Mouse (Mus musculus) liver, postnatal 0 days (tissue): ENCODE measurements at regions not wholly inside any gene's neighbourhood (a gene's known extent, or its start where the extent isn't known, plus 50 kb on each side); places are given as distances from the start of the nearest gene placed in this dataset.

Source experiments
- ATAC-seq: fragments of 200-750 bp; cut with Nextera tagmentation; 2 replicates; pipeline ENCODE4 v1.8.0; 2017; ENCODE audit warnings: mild to moderate bottlenecking, moderate library complexity
- DNase-seq: peaks from one replicate; pipeline ENCODE4 v3.0.0-alpha.2; 2016
- H3K27ac ChIP-seq: fragments of 300-500 bp; sonication (generic); 2 replicates; pipeline ENCODE4 v1.5.1; 2014; ENCODE audit warnings: antibody characterized with exemption, moderate library complexity, mild to moderate bottlenecking, low read depth
- H3K27me3 ChIP-seq: fragments of 300-500 bp; sonication (generic); 2 replicates; pipeline ENCODE4 v1.6.1; 2014; ENCODE audit warnings: low read length, control low read depth, mixed read lengths; ENCODE audit not compliant: insufficient read depth
- H3K36me3 ChIP-seq: fragments of 300-500 bp; sonication (generic); replicated peaks from 2 replicates; pipeline ENCODE4 v1.6.1; 2014; ENCODE audit warnings: mild to moderate bottlenecking, control low read depth, low read length, moderate library complexity, mixed read lengths; ENCODE audit not compliant: insufficient read depth
- H3K4me1 ChIP-seq: fragments of 300-500 bp; sonication (generic); 2 replicates; pipeline ENCODE4 v1.6.1; 2014; ENCODE audit warnings: antibody characterized with exemption, mild to moderate bottlenecking, control low read depth; ENCODE audit not compliant: insufficient read depth
- H3K4me2 ChIP-seq: fragments of 300-500 bp; sonication (generic); 2 replicates; pipeline ENCODE4 v1.6.1; 2014; ENCODE audit warnings: low read depth, mild to moderate bottlenecking, low read length, moderate library complexity, mixed read lengths
- H3K4me3 ChIP-seq: fragments of 300-500 bp; sonication (generic); 2 replicates; pipeline ENCODE4 v1.5.1; 2014; ENCODE audit warnings: low read depth, low read length
- H3K9ac ChIP-seq: fragments of 300-500 bp; sonication (generic); replicated peaks from 2 replicates; pipeline ENCODE4 v1.6.1; 2014; ENCODE audit warnings: mild to moderate bottlenecking, moderate library complexity
- H3K9me3 ChIP-seq: fragments of 300-500 bp; sonication (generic); 2 replicates; pipeline ENCODE4 v1.6.1; 2016; ENCODE audit warnings: mild to moderate bottlenecking, control low read depth, low read length, mixed read lengths
- CTCF ChIP-seq: sonication (generic); IDR thresholded peaks from 2 replicates; pipeline ENCODE4 v1.5.1; 2016; ENCODE audit warnings: antibody characterized with exemption, low read depth
- EP300 ChIP-seq: IDR thresholded peaks from 2 replicates; pipeline ENCODE4 v1.6.1; 2016; ENCODE audit warnings: antibody characterized with exemption, low read depth, mild to moderate bottlenecking
- WGBS: fragments of 180-500 bp; shearing (Covaris S2); extraction: QIAGEN DNeasy Blood & Tissue Kit; methylation state at CpG from one replicate; pipeline ENCODE4 v1.1.7; 2014; ENCODE audit not compliant: insufficient replicate concordance; 5-methylcytosine and 5-hydroxymethylcytosine counted together

- Histone ChIP-seq H3K9me3 (0 out of 2 replicates have a peak, but pooled peaks cover 3% of the 10 kb centered on the region), H3K9ac (no peak overlapping the region), H3K36me3 (no peaks in the 10 kb centered on the region), H3K4me3 (no peak overlapping the region), H3K4me1 (no peaks in the 10 kb centered on the region), H3K4me2 (no peak overlapping the region), H3K27ac (no peak overlapping the region), H3K27me3 (no peaks in the 10 kb centered on the region)
- 75% methylated on average over 1 of the region's 1 CpGs for WGBS
- ATAC-seq (no peak), DNase-seq (no peak)
- TF ChIP-seq EP300 (no peak), CTCF (no peak)
Measured at GRCm38 (mm10) chr12:7382455-7382854, 595.0 kb upstream of the Apob start.

GRCm38 (mm10) chr12:7403800-7404199 lies 573.6 kb upstream of the Apob start:
- WGBS: 77% methylated on average over 4 of the region's 4 CpGs

GRCm38 (mm10) chr12:7411810-7412209 lies 565.6 kb upstream of the Apob start:
- no peaks in the 10 kb centered on the region; the same call in 1 of the 2 replicates for H3K9me3 ChIP-seq
- H3K4me3 ChIP-seq: no peak overlapping the region
- H3K36me3 ChIP-seq: no peaks in the 10 kb centered on the region
- no peak overlapping the region for H3K27ac ChIP-seq
- no peak overlapping the region for H3K4me2 ChIP-seq
- H3K9ac ChIP-seq: no peak overlapping the region
- no peaks in the 10 kb centered on the region for H3K4me1 ChIP-seq
- TF ChIP-seq EP300: no peak
- no peak for TF ChIP-seq CTCF
- no peak for ATAC-seq
- WGBS: 79% methylated on average over 4 of the region's 4 CpGs
- DNase-seq: no peak
- H3K27me3 ChIP-seq: no peaks in the 10 kb centered on the region

More at GRCm38 (mm10) chr12:7403800-7404199, 573.6 kb upstream of the Apob start:
- Histone ChIP-seq H3K4me3 (no peak overlapping the region), H3K9me3 (no peaks in the 10 kb centered on the region; the same call in 1 of the 2 replicates), H3K4me2 (no peak overlapping the region), H3K36me3 (no peaks in the 10 kb centered on the region), H3K9ac (no peak overlapping the region), H3K27ac (no peak overlapping the region), H3K27me3 (no peaks in the 10 kb centered on the region), H3K4me1 (no peaks in the 10 kb centered on the region)
- ATAC-seq (no peak), DNase-seq (no peak)
- TF ChIP-seq CTCF (no peak), EP300 (no peak)

- Histone ChIP-seq H3K27ac (no peak overlapping the region), H3K27me3 (no peaks in the 10 kb centered on the region), H3K9ac (no peak overlapping the region), H3K4me1 (no peaks in the 10 kb centered on the region), H3K4me3 (no peak overlapping the region), H3K36me3 (no peaks in the 10 kb centered on the region), H3K4me2 (no peak overlapping the region), H3K9me3 (no peaks in the 10 kb centered on the region)
- DNase-seq (no peak), ATAC-seq (no peak)
- WGBS: 6% methylated on average over 1 of the region's 2 CpGs
- no peak for TF ChIP-seq CTCF
Measured at GRCm38 (mm10) chr12:7420276-7420675, 557.2 kb upstream of the Apob start.

- no peaks in the 10 kb centered on the region for H3K4me1 ChIP-seq
- no peaks in the 10 kb centered on the region for H3K9me3 ChIP-seq
- no peak for ATAC-seq
- no peak overlapping the region for H3K4me2 ChIP-seq
- no peak overlapping the region for H3K27ac ChIP-seq
- no peaks in the 10 kb centered on the region for H3K36me3 ChIP-seq
- DNase-seq: no peak
- no peaks in the 10 kb centered on the region for H3K27me3 ChIP-seq
- WGBS: 34% methylated on average over 2 of the region's 2 CpGs
- no peak overlapping the region for H3K4me3 ChIP-seq
- no peak overlapping the region for H3K9ac ChIP-seq
- no peak for TF ChIP-seq EP300
- TF ChIP-seq CTCF: no peak
Measured at GRCm38 (mm10) chr12:7421826-7422540, 555.5 kb upstream of the Apob start.

- no peak for DNase-seq
- Histone ChIP-seq H3K27me3 (no peaks in the 10 kb centered on the region), H3K36me3 (no peaks in the 10 kb centered on the region), H3K4me1 (no peaks in the 10 kb centered on the region), H3K9ac (no peak overlapping the region), H3K4me3 (no peak overlapping the region), H3K27ac (no peak overlapping the region), H3K9me3 (no peaks in the 10 kb centered on the region), H3K4me2 (no peak overlapping the region)
- TF ChIP-seq EP300: no peak
- TF ChIP-seq CTCF: no peak
- WGBS: 59% methylated on average over 4 of the region's 4 CpGs
- ATAC-seq: no peak
Measured at GRCm38 (mm10) chr12:7430981-7431380, 546.5 kb upstream of the Apob start.
